Mouse (Mus musculus): Measurements from ENCODE around the gene Olfr1423.

- TF ChIP-seq CTCF (IDR thresholded peaks at IDR 0.05; ENCODE audit: low read depth, low read length), result no peak
- no peak for TF ChIP-seq POLR2A (IDR thresholded peaks at IDR 0.05; ENCODE audit: extremely low read depth, insufficient read depth, low read length)
These were observed at the start of gene Olfr1423 for GRCm38 (mm10) chr19:12041217-12041616.
